Mouse (Mus musculus) cerebellum, postnatal 14 days (tissue): ENCODE measurements at regions not wholly inside any gene's neighbourhood (a gene's known extent, or its start where the extent isn't known, plus 50 kb on each side); places are given as distances from the start of the nearest gene placed in this dataset.

Experiments used
- DNase-seq, 2 experiments: peaks; one replicate each; pipeline ENCODE4 v3.0.0; 2021; ENCODE audit warnings: mixed read lengths in 2 of 2

GRCm38 (mm10) chr15:14418532-14418931 lies 1245.1 kb upstream of the Cdh6 start:
- peak; percentile 9 to 39 for DNase-seq

GRCm38 (mm10) chr15:14385347-14385746 lies 1211.9 kb upstream of the Cdh6 start:
- no peak for DNase-seq

- no peak for DNase-seq
Observed at GRCm38 (mm10) chr15:14378340-14378739, 1204.9 kb upstream of the Cdh6 start.
